Mouse (Mus musculus): Measurements from ENCODE around the gene B3gnt2. TPM values are rescaled to one million over a fixed set of nuclear protein-coding genes. Genes with fewer than 3 reads are reported as not detected.

Gene B3gnt2
- polyA plus RNA-seq, 1 experiment from 2014 or later, result 25.5 TPM

GRCm38 (mm10) chr11:22847732-22848648, 12.8 kb downstream of the B3gnt2 start:
- no peak for DNase-seq (ENCODE audit: low spot score)

DNA sequence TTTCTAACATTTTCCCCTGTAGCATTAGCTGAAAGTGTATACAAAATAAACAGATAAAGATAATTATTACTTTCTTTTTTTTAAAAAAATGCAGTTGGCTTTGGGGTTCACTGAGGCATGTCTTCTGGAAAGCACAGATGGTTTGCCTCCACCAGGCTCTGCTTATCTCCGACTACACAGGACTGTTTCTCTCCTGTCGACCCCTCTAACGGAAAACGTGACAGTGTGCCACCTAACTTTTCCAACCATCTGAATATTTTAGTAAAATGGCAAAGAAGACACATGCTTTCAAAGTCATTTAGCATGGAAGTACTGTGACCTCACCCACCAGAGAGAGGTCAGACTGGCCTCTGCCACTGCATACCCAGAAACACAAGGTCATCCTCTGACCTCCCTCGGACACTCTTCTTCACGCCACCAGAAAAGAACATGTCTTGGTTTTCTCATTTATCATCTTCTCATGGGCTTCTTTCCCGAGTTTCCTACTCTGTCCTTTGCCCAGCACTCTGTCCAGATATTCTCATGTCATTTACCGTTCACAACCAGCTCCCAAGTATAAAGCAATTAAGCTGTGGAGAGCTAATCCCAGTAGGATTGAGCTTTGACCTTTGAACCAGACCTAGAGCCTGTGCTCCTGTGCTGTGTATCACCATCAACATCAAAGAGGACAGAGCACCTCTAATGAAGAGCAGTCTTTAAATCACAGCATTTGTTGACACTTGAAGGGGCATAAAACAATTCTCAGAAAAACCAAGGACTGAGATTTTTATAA, 13.6 kb downstream of the B3gnt2 start:
- DNase-seq (ENCODE audit: low spot score), result no peak

DNA sequence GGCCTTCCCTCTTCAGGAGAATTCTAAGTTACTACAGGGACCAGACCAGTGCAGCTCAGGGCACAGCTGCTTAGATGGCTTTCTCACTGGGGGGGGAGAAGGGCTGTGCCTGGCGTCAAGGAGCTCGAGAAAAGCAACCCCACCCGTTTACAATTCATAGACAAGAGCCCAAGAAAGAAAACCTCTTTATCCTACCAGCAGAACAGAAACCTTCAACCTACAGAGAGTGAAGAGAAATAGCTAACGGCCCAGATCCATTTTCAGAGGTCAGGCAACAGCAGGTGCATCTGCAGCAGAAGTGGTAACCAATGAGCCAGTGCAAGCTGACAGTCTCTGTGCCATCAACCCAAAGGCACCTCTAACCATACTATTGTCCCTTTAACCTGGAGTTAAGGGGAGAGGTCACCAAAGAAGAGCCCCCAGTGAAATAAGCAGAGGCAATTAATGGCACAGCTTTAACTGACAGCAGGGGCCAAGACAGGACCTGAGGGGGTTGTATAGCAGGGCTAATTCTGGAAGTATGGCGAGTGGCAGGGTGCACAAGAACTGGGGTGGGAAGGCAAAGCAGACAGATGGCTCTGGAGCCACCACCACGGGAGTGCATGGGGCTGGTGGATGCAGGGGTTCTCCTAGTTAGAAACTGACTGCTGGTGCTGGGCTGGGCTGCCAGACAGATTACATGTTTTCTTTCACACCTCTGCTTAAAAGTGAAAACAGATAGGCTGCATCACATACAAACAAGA, 14.5 kb downstream of the B3gnt2 start:
- DNase-seq (ENCODE audit: low spot score), result peak; percentile 47

DNA sequence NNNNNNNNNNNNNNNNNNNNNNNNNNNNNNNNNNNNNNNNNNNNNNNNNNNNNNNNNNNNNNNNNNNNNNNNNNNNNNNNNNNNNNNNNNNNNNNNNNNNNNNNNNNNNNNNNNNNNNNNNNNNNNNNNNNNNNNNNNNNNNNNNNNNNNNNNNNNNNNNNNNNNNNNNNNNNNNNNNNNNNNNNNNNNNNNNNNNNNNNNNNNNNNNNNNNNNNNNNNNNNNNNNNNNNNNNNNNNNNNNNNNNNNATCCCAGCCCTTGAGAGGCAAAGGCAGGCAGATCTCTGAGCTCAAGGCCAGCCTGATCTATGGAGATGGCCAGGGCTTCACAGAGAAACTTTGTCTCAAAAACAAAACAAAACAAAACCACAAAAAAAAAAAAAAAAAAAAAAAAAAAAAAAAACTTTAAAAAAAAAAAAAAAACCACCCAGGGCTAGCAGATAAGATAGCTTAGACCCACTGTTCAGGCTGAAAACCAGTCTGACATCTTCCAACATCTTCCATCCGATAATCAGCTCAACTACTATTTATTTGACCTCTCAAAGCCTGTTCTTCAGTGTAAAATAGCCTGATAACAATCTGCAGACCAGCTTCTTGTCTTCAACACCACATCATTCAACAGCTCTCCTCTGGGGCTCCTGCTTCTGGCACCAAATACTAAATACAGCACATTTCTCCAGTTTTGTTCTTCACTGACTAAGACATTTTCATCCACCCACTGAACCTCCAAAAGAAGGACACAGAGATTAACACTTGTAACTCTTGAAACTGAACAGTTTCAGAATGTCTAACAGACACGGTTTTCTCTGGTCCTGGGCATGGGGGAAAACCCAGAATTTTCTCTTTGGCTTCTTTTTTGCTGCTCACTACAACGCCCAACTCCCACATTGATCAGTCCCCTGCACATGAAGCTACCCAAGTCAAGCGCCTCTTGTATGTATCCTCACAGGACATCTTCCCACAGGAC, 15.7 kb downstream of the B3gnt2 start:
- peak; percentile 50 for DNase-seq (ENCODE audit: low spot score)

- no peak for DNase-seq (ENCODE audit: low spot score)
These were observed 21.3 kb downstream of the B3gnt2 start for GRCm38 (mm10) chr11:22839456-22839855.

GRCm38 (mm10) chr11:22838361-22838760, 22.4 kb downstream of the B3gnt2 start:
- DNase-seq (ENCODE audit: low spot score), result no peak

- DNase-seq (ENCODE audit: low spot score), result no peak
These were observed 24.5 kb downstream of the B3gnt2 start for GRCm38 (mm10) chr11:22836269-22836668.

- DNase-seq (ENCODE audit: low spot score), result peak; percentile 51
These were observed 28.2 kb downstream of the B3gnt2 start for GRCm38 (mm10) chr11:22832600-22832999.

GRCm38 (mm10) chr11:22831916-22832315, 28.8 kb downstream of the B3gnt2 start:
- DNase-seq (ENCODE audit: low spot score), result no peak

DNA sequence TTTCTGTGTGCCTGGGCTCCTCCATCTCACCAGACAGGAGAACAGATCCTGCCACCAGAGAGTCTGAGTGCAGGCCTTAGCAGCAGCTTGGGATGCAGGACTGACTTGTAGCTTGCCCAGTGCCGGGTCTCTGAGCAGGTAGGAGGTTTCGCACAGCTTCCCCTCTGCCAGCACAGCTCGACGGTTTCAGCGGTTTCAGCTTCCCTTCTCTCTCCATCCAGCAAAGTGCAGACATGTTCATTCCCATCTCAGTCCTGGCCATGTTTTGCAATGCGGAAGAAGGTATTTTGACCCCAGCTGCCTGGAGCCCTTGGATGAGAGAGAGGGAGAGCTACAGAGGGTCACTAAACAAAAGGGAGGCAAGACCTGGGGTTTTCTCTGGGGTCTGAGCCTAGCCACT, 30.1 kb downstream of the B3gnt2 start:
- DNase-seq (ENCODE audit: low spot score), result no peak

GRCm38 (mm10) chr11:22830179-22830611, 30.6 kb downstream of the B3gnt2 start:
- no peak for DNase-seq (ENCODE audit: low spot score)

DNA sequence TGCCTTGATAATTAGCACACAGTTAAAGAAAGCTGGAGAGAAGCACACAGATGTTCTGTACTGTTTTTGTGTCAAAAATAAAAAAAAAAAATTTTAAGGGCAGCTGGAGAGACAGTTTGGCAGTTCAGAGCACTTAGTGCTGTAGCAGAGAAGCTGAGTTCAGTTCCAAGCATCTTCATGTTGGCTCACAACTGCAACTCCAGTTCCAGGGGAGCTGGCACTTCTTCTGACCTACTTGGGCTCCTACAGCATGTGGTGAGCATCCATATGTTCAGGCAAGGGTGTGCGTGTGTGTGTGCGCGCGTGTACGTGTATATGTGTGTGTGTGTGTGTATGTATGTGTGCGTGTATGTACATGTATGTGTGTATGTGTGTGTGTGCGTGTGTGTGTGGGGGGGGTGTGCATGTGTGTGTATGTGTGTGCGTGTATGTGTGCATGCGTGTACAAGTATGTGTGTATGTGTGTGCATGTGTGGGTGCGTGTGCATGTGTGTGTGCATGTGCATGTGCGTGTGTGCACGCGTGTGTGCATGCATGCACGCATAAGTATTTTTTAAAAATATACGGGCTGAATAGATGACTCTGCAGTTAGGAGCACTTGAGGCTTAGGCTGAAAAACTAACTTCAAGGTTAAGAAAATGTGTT, 31.7 kb downstream of the B3gnt2 start:
- peak; percentile 45 for DNase-seq (ENCODE audit: low spot score)

DNA sequence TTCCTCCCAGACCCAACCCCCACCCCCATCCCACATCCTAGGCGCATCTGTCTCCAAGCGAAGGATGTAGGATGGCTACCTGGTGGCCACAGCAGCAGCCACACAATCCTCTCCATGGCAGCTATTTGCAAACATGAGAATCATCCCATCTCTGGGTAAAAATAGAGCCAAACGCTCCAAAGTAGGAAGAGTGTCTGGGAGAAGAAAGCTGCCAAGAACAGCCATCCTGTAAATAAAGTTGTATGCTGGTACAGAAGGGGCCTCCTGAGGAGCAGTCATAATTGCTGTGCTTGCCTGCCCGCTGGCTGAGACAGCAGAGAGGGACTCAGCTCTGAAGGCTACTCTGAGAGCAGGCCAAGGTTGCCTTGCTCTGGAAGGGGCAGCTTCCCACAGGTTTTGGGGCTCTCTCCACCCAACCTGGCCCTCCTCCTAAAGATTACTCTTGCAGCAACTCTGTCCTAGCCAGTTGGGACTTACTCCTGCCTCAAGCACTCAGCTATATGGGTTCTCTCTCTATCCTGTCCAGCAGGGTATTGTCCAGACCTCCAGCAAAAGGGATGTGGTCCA, 33.2 kb downstream of the B3gnt2 start:
- DNase-seq (ENCODE audit: low spot score), result no peak

DNA sequence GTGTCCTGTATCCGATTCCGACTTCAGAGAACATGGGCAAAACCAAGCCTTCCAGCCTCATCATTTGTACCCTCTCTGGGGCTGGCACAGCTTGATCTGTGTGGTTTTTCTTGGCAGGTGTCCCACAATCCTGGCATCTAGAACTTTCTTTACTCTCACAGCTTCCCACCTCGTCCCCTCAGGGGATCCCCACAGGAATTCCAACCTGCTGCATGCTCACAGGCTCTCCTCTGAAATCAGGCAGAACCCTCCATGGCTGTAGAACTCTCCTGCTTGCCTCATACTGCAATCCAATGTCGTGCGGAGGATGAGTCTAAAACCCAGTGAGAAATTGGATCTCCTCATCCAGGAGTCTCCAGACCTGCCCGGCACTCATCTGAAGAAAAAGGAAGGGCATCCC, 34.1 kb downstream of the B3gnt2 start:
- no peak for DNase-seq (ENCODE audit: low spot score)

DNA sequence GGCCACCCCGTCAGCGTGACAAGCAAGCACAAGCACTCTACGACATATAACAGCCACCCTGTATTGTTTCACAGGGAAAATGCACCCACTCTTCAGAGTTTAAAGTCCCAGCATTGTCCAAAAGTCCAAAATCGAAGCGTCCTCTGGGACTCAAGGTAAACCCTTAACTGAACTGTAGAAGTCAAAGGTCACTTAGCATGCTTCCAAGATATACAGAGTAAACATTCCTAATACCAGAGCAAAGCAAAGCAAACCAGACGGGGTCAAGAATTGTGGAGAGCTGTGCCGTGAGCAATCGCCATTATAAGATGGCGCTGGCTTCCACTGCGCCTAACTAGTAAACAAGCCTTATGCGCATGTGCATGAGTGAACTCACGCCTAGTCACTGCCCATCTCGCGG, 34.7 kb downstream of the B3gnt2 start:
- no peak for DNase-seq (ENCODE audit: low spot score)

- no peak for DNase-seq (ENCODE audit: low spot score)
These were observed 35.2 kb downstream of the B3gnt2 start for GRCm38 (mm10) chr11:22825548-22825947.

- no peak for DNase-seq (ENCODE audit: low spot score)
These were observed 36.6 kb downstream of the B3gnt2 start for GRCm38 (mm10) chr11:22824049-22824705.

- no peak for DNase-seq (ENCODE audit: low spot score)
These were observed 39.5 kb downstream of the B3gnt2 start for GRCm38 (mm10) chr11:22821243-22821642.

- no peak for DNase-seq (ENCODE audit: low spot score)
These were observed 42.4 kb downstream of the B3gnt2 start for GRCm38 (mm10) chr11:22818371-22818770.
